Mouse (Mus musculus) kidney, adult 2 months (tissue): ENCODE results near the gene Ggt5.

Experiments used
- CTCF ChIP-seq: fragments of 200-500 bp; conservative IDR thresholded peaks from 2 replicates; pipeline ENCODE4 v1.5.1; 2011; ENCODE audit warnings: low read depth, mild to moderate bottlenecking, control low read depth, low read length, moderate library complexity, mixed read lengths; ENCODE audit not compliant: insufficient read depth, insufficient read length
- POLR2A ChIP-seq: fragments of 200-500 bp; IDR thresholded peaks from one replicate; pipeline ENCODE4 v1.6.1; 2011; ENCODE audit warnings: low read depth, low read length, control low read depth

DNA sequence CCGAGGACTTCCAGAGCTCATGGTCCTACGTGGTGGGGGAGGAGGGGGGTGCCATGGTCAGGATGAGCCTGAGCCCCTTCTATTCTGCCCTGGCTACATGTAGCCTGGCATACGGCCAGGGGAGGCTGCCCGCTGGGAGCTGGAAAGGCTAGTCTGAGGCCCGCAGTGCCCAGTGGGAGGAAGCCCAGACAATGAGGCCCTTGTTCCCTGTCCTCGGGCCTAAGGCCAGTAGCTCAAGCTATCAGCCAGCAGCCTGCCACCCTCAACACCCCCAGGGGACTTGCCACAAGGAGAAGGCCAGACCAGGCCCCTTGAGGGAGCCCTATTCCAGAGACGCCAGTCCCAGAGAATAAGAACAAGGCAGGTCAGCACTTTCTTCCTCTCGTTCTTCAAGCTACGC, 33.1 kb upstream of the Ggt5 start:
- no peak for TF ChIP-seq POLR2A
- no peak for TF ChIP-seq CTCF
